Mouse (Mus musculus) kidney, postnatal 14 days (tissue): ENCODE measurements at regions not wholly inside any gene's neighbourhood (a gene's known extent, or its start where the extent isn't known, plus 50 kb on each side); places are given as distances from the start of the nearest gene placed in this dataset.
A peak's percentile ranks its signal among the peaks of the same experiment; 100 is the strongest.

Experiments used
- DNase-seq: peaks from one replicate; pipeline ENCODE4 v3.0.0; 2022; ENCODE audit warnings: mixed read lengths

DNA sequence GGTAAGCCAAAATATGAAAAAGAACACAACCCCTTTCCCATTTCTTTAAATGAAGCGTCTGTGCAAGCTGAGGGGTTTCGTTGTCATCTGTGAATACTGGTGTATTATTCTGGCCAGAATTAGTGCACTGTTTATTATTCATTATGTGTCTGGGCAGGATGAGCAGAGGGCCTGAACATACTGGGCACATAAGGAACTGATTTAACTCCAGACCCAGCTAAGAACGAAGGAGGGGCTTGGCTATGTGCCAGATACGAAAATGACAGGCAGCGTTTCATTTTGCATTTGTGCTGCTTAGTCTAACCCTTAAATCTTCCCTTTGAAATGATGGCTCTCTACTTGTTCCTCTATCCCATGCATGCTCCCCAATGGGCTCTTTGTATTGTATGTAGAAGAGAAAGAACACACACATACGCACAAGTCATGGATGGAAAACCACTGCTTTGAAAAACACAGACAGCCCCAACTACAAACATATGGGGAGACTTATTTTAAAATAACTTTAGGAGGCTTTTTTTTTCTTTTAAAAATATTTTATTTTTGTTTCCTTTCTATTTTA is 213.4 kb upstream of the Dcn start:
- DNase-seq = no peak

DNA sequence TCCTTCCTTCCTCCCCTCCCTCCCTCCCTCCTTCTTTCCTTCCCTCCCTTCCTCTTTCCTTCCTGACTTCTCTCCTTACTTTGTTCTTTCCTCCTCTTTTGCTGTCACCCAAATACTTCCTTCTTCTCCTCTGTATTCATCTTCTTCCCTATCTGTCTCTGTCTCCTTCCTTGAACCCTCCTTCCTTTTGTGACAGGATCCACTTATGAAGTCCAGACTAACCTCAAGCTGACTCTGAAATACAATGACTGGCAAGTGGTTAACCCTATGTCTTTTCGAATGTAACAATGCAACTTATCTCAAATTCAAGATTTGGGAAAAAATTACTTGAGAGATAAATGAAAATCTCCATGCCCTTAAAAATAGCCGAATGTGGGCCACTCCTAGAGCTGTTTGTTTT is 197.0 kb upstream of the Dcn start:
- no peak for DNase-seq

DNA sequence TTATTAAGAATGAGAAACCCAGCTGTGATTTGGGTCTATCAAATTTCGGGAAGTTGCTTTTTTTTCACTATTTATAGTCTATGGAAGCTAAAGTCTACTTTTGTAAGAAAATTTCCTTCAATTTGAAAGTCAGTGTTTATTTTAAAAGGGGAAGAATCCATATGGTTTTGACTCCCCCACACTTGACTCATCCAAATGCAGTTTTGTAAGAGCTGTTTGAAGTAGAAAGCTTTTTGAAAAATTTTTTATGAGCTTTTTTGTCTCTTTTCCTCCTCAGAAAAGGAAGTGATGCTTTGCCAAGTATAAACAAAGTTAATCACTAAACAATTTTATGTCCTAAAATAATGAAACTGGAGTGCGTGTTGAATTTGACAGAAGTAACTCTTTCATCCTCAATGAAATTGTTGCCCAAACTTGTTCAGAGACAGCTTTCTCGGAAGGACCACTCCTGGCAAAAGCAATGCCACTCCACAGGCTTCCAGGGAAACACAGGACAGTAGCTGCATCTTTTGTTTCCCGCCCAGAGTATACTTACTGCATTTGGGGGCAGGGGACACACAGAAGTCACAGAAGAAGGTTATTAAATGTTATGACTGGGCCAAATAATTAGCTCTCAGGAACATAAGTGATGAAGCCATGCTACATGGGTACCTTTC is 196.4 kb upstream of the Dcn start:
- DNase-seq = no peak

DNA sequence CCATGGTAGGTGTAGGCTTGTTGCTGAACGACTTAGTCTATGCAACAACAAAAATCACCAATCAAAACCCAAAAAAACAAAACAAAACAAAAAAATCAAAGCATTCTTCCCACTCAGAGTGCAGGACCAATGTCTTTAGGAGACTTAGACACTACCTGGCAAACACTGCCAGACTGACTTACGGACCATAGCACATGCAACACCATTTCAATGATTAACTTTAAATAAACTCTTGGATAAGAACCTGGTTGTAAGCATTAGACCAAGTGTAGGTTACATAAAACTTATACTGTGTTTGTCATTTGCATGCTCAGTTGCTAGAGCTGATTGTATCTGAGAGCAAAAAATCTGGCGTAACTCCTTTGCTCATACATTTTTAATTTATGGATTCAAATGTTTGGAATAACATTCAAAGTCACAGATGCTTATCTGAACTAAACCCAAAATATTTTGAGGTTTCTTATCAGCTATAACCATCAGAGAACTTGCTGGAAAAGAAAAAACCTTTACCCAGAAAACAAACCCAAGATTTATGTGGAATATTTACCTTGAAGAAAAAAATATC is 174.5 kb upstream of the Dcn start:
- no peak for DNase-seq

DNA sequence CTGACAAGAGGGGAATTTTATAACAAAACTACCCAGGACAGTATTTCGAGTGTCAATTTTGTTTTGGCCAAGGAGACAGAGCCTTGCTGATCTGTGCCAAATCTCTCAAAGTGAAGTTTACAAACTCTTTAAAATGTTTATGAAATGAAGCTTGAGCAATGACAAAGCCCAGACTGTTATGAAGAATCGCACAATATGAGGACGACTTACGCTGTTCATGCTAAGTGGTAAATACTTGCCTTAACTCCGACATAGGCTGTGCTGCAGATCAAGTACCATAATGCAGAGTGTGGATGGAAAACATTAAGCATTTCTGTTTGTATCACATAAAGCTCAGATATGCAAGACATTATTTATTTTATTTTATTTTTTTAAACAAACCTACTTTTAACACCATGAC is 169.8 kb upstream of the Dcn start:
- DNase-seq = no peak

DNA sequence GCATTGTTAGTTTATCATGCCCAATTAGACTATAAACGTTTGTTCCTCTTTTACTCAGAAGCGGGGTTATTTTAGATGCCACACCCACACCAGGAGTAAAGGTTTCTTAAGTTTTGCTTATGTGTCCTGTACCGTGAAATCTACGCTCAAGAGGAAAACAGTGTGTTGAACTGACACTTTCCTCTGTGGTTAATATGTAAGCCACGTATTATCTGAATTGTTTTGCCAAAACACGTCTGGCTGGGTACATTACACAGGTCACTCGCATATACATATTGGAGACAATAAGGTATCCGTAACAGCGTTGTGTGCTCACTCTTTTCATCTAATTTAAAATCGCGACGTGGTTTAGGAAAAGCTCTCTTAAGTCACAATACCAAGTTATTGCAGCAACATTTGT is 166.9 kb upstream of the Dcn start:
- DNase-seq = no peak

DNA sequence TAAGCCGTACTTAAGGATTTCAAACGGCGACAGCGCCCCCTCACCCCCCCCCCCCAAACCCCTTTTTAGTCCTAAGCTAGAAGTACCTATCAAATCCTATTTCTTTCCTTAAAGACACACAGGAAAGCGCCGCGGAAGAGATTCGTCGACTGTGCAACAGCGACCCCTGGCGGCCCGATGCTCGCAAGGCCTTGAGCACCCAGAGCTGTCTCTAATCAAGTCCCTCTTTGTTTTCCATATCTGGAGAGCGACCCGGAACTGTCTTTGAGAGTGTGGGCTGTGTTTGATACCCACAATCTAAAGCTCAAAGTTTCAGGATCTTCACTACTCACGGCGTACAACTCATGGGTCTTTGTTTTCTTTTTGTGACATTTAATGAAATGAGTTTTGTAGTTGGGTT is 166.4 kb upstream of the Dcn start:
- peak; percentile 95 for DNase-seq

DNA sequence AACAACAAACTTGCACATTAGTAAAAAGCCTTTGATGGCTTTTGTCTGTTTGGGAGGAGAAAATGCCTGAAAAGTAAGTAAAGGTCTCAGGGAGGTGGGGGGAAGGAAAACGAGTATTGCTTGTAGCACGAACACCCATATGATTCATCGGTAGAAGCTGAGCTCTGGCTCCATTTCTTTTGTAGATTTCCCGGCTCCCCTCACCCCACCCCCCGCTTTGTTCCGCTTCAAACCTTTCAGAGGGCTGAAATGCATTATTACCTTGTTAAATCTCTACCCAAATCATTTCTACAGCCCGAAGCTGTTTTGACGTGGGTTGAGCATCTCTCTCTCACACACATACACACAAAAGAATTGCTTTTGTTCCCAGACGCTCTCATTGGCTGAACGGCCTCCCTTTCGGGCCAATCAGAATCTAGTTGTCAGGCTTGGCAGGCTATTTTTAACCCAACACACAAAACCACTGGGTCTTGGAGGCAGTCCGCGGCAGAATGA is 166.0 kb upstream of the Dcn start:
- DNase-seq = peak; percentile 91

DNA sequence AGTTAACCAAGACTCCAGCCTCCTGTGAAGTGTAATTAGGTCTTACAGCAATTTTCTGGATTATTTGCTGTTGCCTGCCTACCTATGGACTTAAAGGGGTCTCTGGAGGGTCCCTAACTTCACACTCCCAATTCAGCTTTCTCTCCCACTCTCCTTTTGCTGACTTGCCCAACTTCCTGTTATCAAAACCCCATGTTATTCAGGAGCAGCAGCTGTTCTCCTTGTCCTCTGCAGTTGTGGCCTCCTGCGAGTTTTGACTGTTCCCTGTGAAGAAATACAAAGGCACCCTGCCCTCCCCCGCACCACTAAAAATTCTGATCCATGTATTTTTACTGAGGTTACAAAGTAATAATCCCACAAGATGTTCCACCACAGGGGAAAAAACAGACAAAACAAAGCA is 146.8 kb upstream of the Dcn start:
- DNase-seq = no peak

DNA sequence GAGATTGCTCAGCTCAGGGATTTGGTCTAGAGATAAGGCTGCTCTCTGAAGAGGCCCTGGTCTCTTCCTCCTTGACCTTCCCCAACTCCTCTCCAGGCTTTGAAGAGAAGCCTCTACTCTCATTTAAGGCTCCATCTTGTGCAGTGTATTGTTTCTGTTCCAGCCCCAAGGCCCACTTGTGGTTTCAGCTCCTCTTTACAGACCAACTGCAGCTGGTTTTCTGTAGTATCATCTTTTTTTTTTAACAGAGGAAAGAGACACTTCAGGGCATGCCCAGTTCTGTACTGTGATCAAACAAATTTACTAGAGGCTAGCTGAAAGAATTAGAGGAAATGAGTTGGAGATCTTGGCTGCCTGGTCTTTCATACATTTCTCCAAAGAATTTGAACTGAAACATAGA is 145.4 kb upstream of the Dcn start:
- no peak for DNase-seq

DNA sequence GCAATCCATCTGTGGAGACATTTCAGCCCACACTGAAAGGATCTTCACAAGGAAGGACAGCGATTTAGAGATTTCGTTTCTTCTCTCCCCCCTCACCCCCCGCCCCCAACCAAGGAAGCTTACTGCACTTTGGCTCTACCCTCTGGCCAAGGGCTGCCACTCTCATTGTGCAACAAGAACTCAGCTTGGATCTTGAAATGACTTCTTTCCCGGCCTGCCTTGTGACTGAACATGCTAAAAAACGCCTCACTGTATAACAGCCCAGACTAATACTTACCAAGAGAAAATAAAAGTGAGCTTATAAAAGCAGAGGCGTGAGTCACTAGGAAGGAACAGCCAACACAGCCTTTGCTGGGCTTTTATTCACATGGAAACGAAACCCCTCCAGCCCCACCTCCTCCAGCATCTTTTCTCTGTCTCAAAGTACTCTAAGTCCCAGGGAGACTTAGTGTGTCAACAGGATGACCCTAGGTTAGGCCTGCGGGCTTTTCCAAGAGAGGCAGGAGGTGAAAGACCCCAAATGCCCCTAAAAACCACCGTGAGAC is 144.7 kb upstream of the Dcn start:
- no peak for DNase-seq

DNA sequence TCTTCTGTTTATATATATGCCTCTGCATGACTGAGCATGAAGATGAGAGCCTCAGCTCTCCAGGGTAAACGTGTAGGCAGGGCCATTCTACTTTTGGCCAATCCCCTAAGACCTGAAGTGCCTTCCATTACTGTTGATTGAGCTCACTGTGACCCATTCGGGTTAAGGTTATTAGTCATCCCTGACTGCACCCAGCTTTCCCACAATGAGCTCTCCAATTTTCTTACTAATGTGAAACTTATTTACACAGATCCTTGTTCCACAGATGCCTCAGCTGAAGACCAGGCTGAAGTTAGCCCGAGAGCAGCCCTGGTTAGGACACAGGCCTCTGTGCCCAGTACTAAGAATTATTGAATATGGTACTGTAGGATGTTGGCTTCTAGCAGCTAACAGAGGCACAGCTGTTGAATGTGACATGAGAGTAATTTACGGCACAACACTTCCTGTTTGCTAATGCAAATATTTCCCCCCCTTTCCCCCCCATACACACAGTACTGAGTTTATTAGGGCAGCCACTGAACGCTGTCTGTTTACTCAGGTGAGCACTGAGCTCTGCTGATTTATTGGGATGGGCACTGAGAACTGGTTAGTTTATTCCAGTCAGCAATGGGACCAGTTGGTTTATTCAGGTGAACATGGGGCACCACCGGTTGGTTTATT is 141.2 kb upstream of the Dcn start:
- DNase-seq = no peak

DNA sequence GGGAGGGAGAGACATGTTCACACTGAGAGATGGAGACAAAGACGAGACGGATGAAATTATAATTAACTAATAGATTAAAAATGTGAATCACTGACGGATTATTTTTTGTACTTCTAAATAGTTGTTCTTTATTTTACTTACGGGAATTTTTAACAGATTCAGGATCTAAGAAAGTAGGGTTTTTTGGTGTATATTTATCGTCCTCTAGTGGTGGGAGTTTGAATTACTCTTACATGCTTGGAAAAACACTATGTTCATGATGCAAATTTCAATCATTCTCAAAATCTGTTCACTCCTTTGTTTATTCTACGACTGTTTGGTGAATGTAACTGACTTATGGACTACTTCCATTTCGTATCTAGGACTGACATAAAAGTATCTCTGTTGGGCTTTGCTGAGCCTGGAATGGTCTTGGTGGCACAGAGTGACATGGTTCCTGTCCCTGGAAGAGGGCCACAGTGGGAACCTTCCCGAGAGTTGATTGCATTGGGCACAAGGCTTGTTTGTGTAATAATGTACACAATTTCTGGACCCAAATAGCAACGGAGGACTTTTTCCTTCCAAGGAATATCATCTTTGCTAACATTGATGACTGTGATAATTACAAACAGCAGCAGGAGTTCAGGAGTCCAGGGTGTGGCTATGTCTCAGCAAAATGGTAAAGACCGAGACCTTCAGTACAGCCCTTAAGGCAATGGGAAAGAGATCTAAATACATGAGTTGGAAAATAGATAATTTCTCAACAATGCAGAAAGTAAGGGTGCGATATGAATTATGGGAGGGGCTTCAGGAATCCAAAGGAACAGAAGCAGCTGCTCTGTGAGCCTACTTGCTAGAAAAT is 139.3 kb upstream of the Dcn start:
- DNase-seq = no peak

DNA sequence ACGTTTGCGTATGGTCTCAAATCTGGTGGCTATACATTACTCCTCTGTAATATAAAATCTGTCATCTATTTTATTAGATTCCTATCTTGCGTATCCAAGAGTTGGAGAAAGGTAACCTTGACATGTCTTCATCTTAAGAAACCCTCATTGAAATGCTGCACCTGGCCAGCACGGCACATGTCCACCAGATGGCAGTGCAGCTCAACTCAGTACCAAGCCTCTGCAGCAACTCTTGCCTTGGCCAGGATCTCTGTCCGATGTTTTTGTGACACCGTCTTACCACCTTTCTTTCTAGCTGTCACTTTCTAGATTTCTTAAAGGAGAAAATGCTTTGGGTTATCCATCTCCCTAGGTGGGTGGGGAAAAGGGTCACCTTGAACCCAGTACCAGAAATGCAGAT is 134.1 kb upstream of the Dcn start:
- peak; percentile 80 for DNase-seq

DNA sequence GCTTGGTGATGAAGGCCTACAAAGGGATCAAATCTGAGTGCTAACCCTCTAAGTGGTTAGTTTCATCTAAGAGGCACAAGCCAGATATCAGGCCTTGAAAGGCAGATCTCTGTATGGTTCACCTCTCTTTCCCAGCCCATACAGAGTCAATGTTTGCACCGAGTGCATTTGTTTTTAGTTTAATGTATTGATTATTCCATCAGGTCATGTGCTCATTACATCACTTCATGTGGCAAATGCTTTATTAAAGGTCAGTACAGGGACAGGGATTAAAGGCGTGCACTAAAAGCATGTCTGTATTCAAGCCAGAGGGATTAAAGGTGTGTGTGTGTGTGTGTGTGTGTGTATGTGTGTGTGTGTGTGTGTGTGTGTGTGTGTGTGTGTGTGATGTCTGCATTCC is 132.5 kb upstream of the Dcn start:
- DNase-seq = no peak

DNA sequence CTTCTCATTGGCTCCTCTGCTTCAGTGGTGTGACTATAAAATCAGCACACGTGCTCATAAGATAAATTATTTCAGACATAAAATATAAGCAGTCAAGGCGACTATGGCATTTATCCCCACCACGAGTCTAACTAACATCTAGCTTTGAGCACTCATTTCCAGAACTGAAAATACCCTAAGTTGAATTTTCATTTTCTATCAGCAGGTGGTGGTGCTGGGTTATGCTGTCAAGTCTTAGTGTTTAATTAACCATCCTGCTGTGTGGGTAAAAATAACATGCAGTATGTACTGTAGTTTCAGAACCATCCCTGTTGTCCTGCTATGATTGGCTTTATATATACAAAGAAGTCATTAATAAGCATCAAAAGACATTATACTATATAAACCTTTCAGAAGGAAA is 110.8 kb upstream of the Dcn start:
- DNase-seq = no peak

DNA sequence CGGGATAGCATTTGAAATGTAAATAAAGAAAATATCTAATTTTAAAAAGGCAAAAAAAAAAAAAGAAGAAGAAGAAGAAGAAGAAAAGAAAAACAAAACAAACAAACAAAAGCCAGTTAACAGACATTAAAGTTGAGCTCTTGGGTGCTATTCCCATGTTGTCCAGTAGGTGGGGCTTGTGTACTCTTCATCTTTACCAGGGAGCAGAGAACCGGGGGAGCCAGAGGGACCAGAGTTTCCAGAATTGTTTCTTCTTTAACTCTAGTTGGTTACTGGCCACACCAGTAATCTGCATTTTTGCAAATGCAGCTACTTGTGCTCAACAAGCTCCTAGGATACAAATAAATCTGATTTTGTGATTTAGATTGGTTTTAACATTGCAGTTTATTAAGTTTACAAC is 103.6 kb upstream of the Dcn start:
- peak; percentile 64 for DNase-seq

DNA sequence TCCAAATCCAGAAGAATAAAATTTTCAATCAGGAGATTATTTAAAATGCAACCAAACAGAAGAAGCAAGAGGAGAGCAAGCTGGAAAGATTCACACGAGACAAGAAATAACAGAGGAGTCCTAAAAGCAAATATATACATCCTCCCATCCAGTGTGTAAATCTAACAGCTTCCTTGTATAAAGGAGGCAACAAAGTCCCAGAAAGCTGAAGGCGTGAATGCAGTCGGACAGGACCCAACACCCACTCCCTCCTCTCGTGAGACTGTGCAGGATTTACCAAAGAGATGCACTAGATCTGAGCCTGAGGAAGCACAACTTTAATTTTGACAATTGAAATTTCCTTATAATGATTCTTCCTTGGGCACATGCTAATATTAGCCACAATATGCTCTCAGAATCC is 103.0 kb upstream of the Dcn start:
- DNase-seq = no peak

DNA sequence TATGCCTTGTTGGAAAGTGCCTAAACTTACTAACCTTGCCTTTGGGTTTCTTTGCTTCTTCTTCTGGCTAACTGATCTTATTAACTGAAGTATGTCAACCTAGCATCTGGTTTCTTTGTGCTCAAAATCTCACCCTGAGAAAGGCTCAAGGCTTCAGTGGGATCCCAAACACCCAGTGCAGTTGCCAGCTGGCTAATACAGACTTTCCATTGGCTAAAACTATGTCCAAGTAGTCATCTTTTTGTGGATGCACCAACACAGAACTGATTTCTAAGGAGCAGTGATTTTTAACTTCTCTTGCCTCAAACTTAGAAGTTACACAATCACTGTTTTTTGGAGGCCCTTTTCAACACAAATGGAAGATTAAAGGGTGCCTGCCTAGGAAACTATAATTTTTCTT is 97.8 kb upstream of the Dcn start:
- no peak for DNase-seq

DNA sequence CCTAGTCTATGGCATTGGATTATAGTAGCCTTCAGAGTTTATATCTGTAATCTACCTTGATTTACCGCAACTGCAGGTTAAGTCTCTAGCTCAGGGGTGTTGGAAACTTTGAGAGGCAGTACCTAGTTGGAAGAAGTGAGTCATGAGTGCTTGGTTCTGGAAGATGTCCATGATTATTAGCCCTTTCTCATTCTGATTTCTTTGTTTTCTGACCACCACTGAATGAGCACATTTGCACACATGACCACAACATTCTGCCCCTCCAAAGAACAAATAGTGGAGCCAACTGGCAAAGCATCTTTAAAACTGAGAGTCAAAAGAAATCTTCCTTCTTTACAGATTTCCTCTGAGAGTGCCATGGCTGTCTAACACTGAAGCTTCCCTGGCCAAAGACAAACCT is 95.5 kb upstream of the Dcn start:
- DNase-seq = no peak

DNA sequence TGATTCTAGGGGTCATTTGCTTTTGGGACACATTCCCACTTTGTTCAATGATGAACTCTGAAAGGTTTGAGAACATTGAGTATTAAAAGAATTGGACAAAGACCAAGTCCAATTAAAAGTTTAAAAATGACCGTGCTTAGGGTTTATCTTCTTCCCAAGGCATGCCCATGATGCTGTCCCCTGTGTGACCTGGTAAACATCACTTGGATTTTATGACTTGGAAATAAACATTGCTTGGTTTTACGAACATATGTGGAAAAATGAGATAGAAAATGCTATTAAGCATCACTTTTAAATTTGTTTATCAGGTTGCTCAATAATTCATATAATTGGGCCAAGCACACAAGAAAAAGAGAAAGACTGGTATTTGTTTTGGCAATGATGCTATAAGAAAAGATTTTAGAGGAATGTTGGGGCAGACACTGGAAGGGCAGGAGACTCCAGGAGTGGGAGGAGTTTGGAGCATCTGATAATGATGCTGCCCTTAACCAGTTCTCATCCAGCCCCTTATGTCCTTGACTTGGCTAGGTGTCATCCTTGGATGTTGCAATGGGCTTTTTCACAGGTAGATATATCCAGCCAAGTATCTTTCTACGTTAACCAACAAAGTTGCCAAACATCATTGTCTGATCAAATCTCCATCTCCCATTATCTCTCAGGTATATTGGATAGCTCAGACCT is 92.1 kb upstream of the Dcn start:
- DNase-seq = no peak
